8 mouse cellular contexts compared by ENCODE assay signal in genomic region chr17:44105287-44106138, GRCm38 (mm10). TPM values are rescaled to one million over a fixed set of nuclear protein-coding genes. Genes with fewer than 3 reads are reported as not detected.
DNase-seq lines count a peak whose midpoint lies in the region; ATAC-seq and TF ChIP-seq lines count a peak whose summit lies in the region.

TSS of gene Enpp4 (minus strand) at chr17:44105809.

- H3K36me3 ChIP-seq in embryonic facial prominence, embryonic 10.5 days (replicated peaks) = no peaks in the 10 kb centered on the region
- H3K36me3 ChIP-seq in intestine, postnatal 0 days (ENCODE audit: control insufficient read depth, insufficient read depth) = no peaks in the 10 kb centered on the region
- H3K36me3 ChIP-seq in midbrain, embryonic 11.5 days (ENCODE audit: control insufficient read depth, insufficient read depth, low read length) = no peaks in the 10 kb centered on the region

- intact Hi-C loops in left cerebral cortex, postnatal 4 days (cut with DNase I) = no loop called here

- H3K4me2 ChIP-seq in intestine, postnatal 0 days (replicated peaks; ENCODE audit: low read depth) = peak within 1 kb of the TSS; percentile 97
- H3K4me2 ChIP-seq in midbrain, embryonic 11.5 days = peak within 1 kb of the TSS; percentile 96

- peak within 1 kb of the TSS; percentile 64 for H3K4me3 ChIP-seq in embryonic facial prominence, embryonic 10.5 days
- peak within 1 kb of the TSS; percentile 80 for H3K4me3 ChIP-seq in intestine, postnatal 0 days (ENCODE audit: low read depth, low read length)
- H3K4me3 ChIP-seq in midbrain, embryonic 11.5 days (ENCODE audit: low read depth, low read length) = peak within 1 kb of the TSS; percentile 68

- under 1% methylated on average over 76 of the region's 76 CpGs for WGBS in embryonic facial prominence, embryonic 10.5 days
- under 1% methylated on average over 70 of the region's 76 CpGs for WGBS in intestine, postnatal 0 days
- under 1% methylated on average over 75 of the region's 76 CpGs for WGBS in midbrain, embryonic 11.5 days

- peaks cover 10% of the 10 kb centered on the region for H3K4me1 ChIP-seq in embryonic facial prominence, embryonic 10.5 days
- 0 out of 2 replicates have a peak, but pooled peaks cover 5% of the 10 kb centered on the region for H3K4me1 ChIP-seq in intestine, postnatal 0 days (replicated peaks; ENCODE audit: control insufficient read depth, insufficient read depth, low read length)
- peaks cover 7% of the 10 kb centered on the region; the same call in 1 of the 2 replicates for H3K4me1 ChIP-seq in midbrain, embryonic 11.5 days (ENCODE audit: control insufficient read depth, insufficient read depth, low read length)

- peak; percentile 97 for ATAC-seq in intestine, postnatal 0 days
- ATAC-seq in midbrain, embryonic 11.5 days (ENCODE audit: low FRiP score) = peak; percentile 99

- TF ChIP-seq CTCF in intestine, postnatal 0 days (IDR thresholded peaks at IDR 0.05; ENCODE audit: low read depth) = no peak

- H3K9ac ChIP-seq in intestine, postnatal 0 days (ENCODE audit: low read depth, low read length) = peak within 1 kb of the TSS; percentile 59
- H3K9ac ChIP-seq in midbrain, embryonic 11.5 days (ENCODE audit: low read length) = peak within 1 kb of the TSS; percentile 70

- H3K27me3 ChIP-seq in embryonic facial prominence, embryonic 10.5 days (replicated peaks; ENCODE audit: low read depth, poor library complexity, severe bottlenecking) = peaks cover 52% of the 10 kb centered on the region
- H3K27me3 ChIP-seq in intestine, postnatal 0 days (replicated peaks; ENCODE audit: control insufficient read depth, insufficient read depth, low read length) = no peaks in the 10 kb centered on the region
- peaks cover 5% of the 10 kb centered on the region; the same call in 1 of the 2 replicates for H3K27me3 ChIP-seq in midbrain, embryonic 11.5 days (ENCODE audit: control insufficient read depth, insufficient read depth, low read length)

- no peaks in the 10 kb centered on the region for H3K9me3 ChIP-seq in embryonic facial prominence, embryonic 10.5 days
- H3K9me3 ChIP-seq in intestine, postnatal 0 days (ENCODE audit: control insufficient read depth) = no peaks in the 10 kb centered on the region
- no peaks in the 10 kb centered on the region for H3K9me3 ChIP-seq in midbrain, embryonic 11.5 days (ENCODE audit: control insufficient read depth, low read length)

- DNase-seq in adrenal gland, postnatal 14 days = peak; percentile 96
- DNase-seq in embryonic facial prominence, embryonic 10.5 days (ENCODE audit: low spot score) = peak; percentile 89
- no peak for DNase-seq in gonadal fat pad, adult 2 months (ENCODE audit: low read depth)
- peak; percentile 73 for DNase-seq in left cerebral cortex, postnatal 4 days
- peak; percentile 97 for DNase-seq in midbrain, embryonic 11.5 days (ENCODE audit: low spot score, missing footprints)
- DNase-seq in right cerebral cortex, postnatal 4 days = peak; percentile 88
- peak; percentile 83 for DNase-seq in yolk sac, embryonic 10.5 days (ENCODE audit: low spot score)

- H3K27ac ChIP-seq in embryonic facial prominence, embryonic 10.5 days (replicated peaks) = peak within 1 kb of the TSS; percentile 69
- H3K27ac ChIP-seq in intestine, postnatal 0 days (ENCODE audit: low read depth, low read length) = peak within 1 kb of the TSS; percentile 50
- no peak within 1 kb of the TSS for H3K27ac ChIP-seq in midbrain, embryonic 11.5 days (ENCODE audit: low read depth, low read length)

RNA-seq across cellular contexts. Expression of gene Enpp4, which starts in this region (rescaled TPM):
- total RNA-seq in adrenal gland, postnatal 14 days (2021) = 9.2 and 10.7 TPM in 2 replicates
- polyA plus RNA-seq in embryonic facial prominence, embryonic 10.5 days (2016; fragmentation: Nextera tagmentation; extraction: Ambion mirVana) = 2.2 and 3.1 TPM in 2 replicates
- 14.7 and 14.9 TPM in 2 replicates for polyA plus RNA-seq in gonadal fat pad, adult 2 months (2012; rRNA removed)
- polyA plus RNA-seq in intestine, postnatal 0 days (2015; fragmentation: Nextera tagmentation; extraction: Ambion mirVana) = 3.1 and 3.6 TPM in 2 replicates
- 1 to 10 TPM; 5.8 to 6.1 TPM for total RNA-seq in left cerebral cortex, postnatal 4 days (2021)
- polyA plus RNA-seq in midbrain, embryonic 11.5 days (2014; fragmentation: Nextera tagmentation; extraction: Ambion mirVana) = 3.5 and 3.8 TPM in 2 replicates
